Mouse (Mus musculus): ENCODE data around the gene Svbp. TPM values are rescaled to one million over a fixed set of nuclear protein-coding genes. Genes with fewer than 3 reads are reported as not detected.
A peak's percentile ranks its signal among the peaks of the same experiment; 100 is the strongest.

The Svbp gene
- polyA plus RNA-seq, 1 experiment from 2014 or later = 128 TPM

GRCm38 (mm10) chr4:119234348-119234747 is 39.2 kb downstream of the Svbp start:
- Histone ChIP-seq H3K27ac (ENCODE audit: low read length) (peak overlapping the region; percentile 76; the same call in 1 of the 2 replicates), H3K9me3 (replicated peaks; ENCODE audit: control insufficient read depth, low read length) (no peaks in the 10 kb centered on the region), H3K4me3 (replicated peaks; ENCODE audit: low read length) (peak overlapping the region; percentile 87), H3K4me2 (ENCODE audit: low read depth, low read length) (peak overlapping the region; percentile 69), H3K4me1 (ENCODE audit: control insufficient read depth, insufficient read depth, low read length) (peaks cover 12% of the 10 kb centered on the region; the same call in 1 of the 2 replicates), H3K9ac (ENCODE audit: low read length) (peak overlapping the region; percentile 80; the same call in 1 of the 2 replicates), H3K36me3 (ENCODE audit: control insufficient read depth, insufficient read depth, low read length) (no peaks in the 10 kb centered on the region), H3K27me3 (ENCODE audit: control insufficient read depth, insufficient read depth, low read length) (no peaks in the 10 kb centered on the region)
- 71% methylated on average over 3 of the region's 3 CpGs for WGBS
- ATAC-seq (ENCODE audit: insufficient read depth, low FRiP score) = no peak

GRCm38 (mm10) chr4:119238661-119239060 is 43.6 kb downstream of the Svbp start:
- WGBS = 68% methylated on average over 3 of the region's 3 CpGs
- no peak for ATAC-seq (ENCODE audit: insufficient read depth, low FRiP score)

GRCm38 (mm10) chr4:119239181-119239682 is 44.1 kb downstream of the Svbp start:
- Histone ChIP-seq H3K4me1 (ENCODE audit: control insufficient read depth, insufficient read depth, low read length) (peaks cover 13% of the 10 kb centered on the region; the same call in 1 of the 2 replicates), H3K36me3 (ENCODE audit: control insufficient read depth, insufficient read depth, low read length) (no peaks in the 10 kb centered on the region), H3K27me3 (ENCODE audit: control insufficient read depth, insufficient read depth, low read length) (no peaks in the 10 kb centered on the region), H3K4me2 (ENCODE audit: low read depth, low read length) (peak overlapping the region; percentile 36; the same call in 1 of the 2 replicates), H3K9ac (ENCODE audit: low read length) (peak overlapping the region; percentile 67), H3K9me3 (replicated peaks; ENCODE audit: control insufficient read depth, low read length) (no peaks in the 10 kb centered on the region), H3K4me3 (replicated peaks; ENCODE audit: low read length) (peak overlapping the region; percentile 11), H3K27ac (ENCODE audit: low read length) (peak overlapping the region; percentile 49)
- ATAC-seq (ENCODE audit: insufficient read depth, low FRiP score) = peak; percentile 67; the same call in 1 of the 2 replicates
- WGBS = 32% methylated on average over 12 of the region's 12 CpGs

More at GRCm38 (mm10) chr4:119238661-119239060, 43.6 kb downstream of the Svbp start:
- Histone ChIP-seq H3K27ac (ENCODE audit: low read length) (peak overlapping the region; percentile 49; the same call in 1 of the 2 replicates), H3K4me2 (ENCODE audit: low read depth, low read length) (no peak overlapping the region), H3K4me1 (ENCODE audit: control insufficient read depth, insufficient read depth, low read length) (peaks cover 13% of the 10 kb centered on the region; the same call in 1 of the 2 replicates), H3K9me3 (replicated peaks; ENCODE audit: control insufficient read depth, low read length) (no peaks in the 10 kb centered on the region), H3K4me3 (replicated peaks; ENCODE audit: low read length) (no peak overlapping the region), H3K36me3 (ENCODE audit: control insufficient read depth, insufficient read depth, low read length) (no peaks in the 10 kb centered on the region), H3K9ac (ENCODE audit: low read length) (no peak overlapping the region), H3K27me3 (ENCODE audit: control insufficient read depth, insufficient read depth, low read length) (no peaks in the 10 kb centered on the region)

- H3K27me3 ChIP-seq (ENCODE audit: control insufficient read depth, insufficient read depth, low read length) = no peaks in the 10 kb centered on the region
- H3K9me3 ChIP-seq (replicated peaks; ENCODE audit: control insufficient read depth, low read length) = no peaks in the 10 kb centered on the region
- 0 out of 2 replicates have a peak, but pooled peaks cover 5% of the 10 kb centered on the region for H3K4me1 ChIP-seq (ENCODE audit: control insufficient read depth, insufficient read depth, low read length)
- no peak overlapping the region for H3K4me3 ChIP-seq (replicated peaks; ENCODE audit: low read length)
- no peaks in the 10 kb centered on the region for H3K36me3 ChIP-seq (ENCODE audit: control insufficient read depth, insufficient read depth, low read length)
- H3K27ac ChIP-seq (ENCODE audit: low read length) = no peak overlapping the region
- no peak overlapping the region for H3K4me2 ChIP-seq (ENCODE audit: low read depth, low read length)
- 84% methylated on average over 14 of the region's 14 CpGs for WGBS
- H3K9ac ChIP-seq (ENCODE audit: low read length) = no peak overlapping the region
- no peak for ATAC-seq (ENCODE audit: insufficient read depth, low FRiP score)
Measured at GRCm38 (mm10) chr4:119241664-119242063, 46.6 kb downstream of the Svbp start.

GRCm38 (mm10) chr4:119242571-119242970 is 47.5 kb downstream of the Svbp start:
- Histone ChIP-seq H3K4me1 (ENCODE audit: control insufficient read depth, insufficient read depth, low read length) (peaks cover 7% of the 10 kb centered on the region), H3K36me3 (ENCODE audit: control insufficient read depth, insufficient read depth, low read length) (no peaks in the 10 kb centered on the region), H3K27me3 (ENCODE audit: control insufficient read depth, insufficient read depth, low read length) (no peaks in the 10 kb centered on the region), H3K4me3 (replicated peaks; ENCODE audit: low read length) (no peak overlapping the region), H3K9me3 (replicated peaks; ENCODE audit: control insufficient read depth, low read length) (no peaks in the 10 kb centered on the region), H3K9ac (ENCODE audit: low read length) (no peak overlapping the region), H3K4me2 (ENCODE audit: low read depth, low read length) (no peak overlapping the region), H3K27ac (ENCODE audit: low read length) (no peak overlapping the region)
- WGBS = 89% methylated on average over 12 of the region's 12 CpGs
- no peak for ATAC-seq (ENCODE audit: insufficient read depth, low FRiP score)

GRCm38 (mm10) chr4:119244468-119245240 is 49.5 kb downstream of the Svbp start:
- no peaks in the 10 kb centered on the region for H3K36me3 ChIP-seq (ENCODE audit: control insufficient read depth, insufficient read depth, low read length)
- no peak for ATAC-seq (ENCODE audit: insufficient read depth, low FRiP score)
- no peak overlapping the region for H3K4me2 ChIP-seq (ENCODE audit: low read depth, low read length)
- H3K9me3 ChIP-seq (replicated peaks; ENCODE audit: control insufficient read depth, low read length) = no peaks in the 10 kb centered on the region
- no peak overlapping the region for H3K4me3 ChIP-seq (replicated peaks; ENCODE audit: low read length)
- peaks cover 6% of the 10 kb centered on the region for H3K4me1 ChIP-seq (ENCODE audit: control insufficient read depth, insufficient read depth, low read length)
- H3K27ac ChIP-seq (ENCODE audit: low read length) = no peak overlapping the region; the same call in 1 of the 2 replicates
- no peaks in the 10 kb centered on the region for H3K27me3 ChIP-seq (ENCODE audit: control insufficient read depth, insufficient read depth, low read length)
- H3K9ac ChIP-seq (ENCODE audit: low read length) = peak overlapping the region; percentile 7; the same call in 1 of the 2 replicates
- 70% methylated on average over 22 of the region's 22 CpGs for WGBS

- H3K4me3 ChIP-seq (replicated peaks; ENCODE audit: low read length) = no peak overlapping the region
- H3K36me3 ChIP-seq (ENCODE audit: control insufficient read depth, insufficient read depth, low read length) = no peaks in the 10 kb centered on the region
- H3K27me3 ChIP-seq (ENCODE audit: control insufficient read depth, insufficient read depth, low read length) = no peaks in the 10 kb centered on the region
- peak; percentile 15; the same call in 1 of the 2 replicates for ATAC-seq (ENCODE audit: insufficient read depth, low FRiP score)
- H3K9me3 ChIP-seq (replicated peaks; ENCODE audit: control insufficient read depth, low read length) = no peaks in the 10 kb centered on the region
- H3K9ac ChIP-seq (ENCODE audit: low read length) = no peak overlapping the region
- WGBS = 60% methylated on average over 7 of the region's 7 CpGs
- peaks cover 6% of the 10 kb centered on the region for H3K4me1 ChIP-seq (ENCODE audit: control insufficient read depth, insufficient read depth, low read length)
- no peak overlapping the region; the same call in 1 of the 2 replicates for H3K27ac ChIP-seq (ENCODE audit: low read length)
- no peak overlapping the region for H3K4me2 ChIP-seq (ENCODE audit: low read depth, low read length)
Measured at GRCm38 (mm10) chr4:119245556-119245955, 50.5 kb downstream of the Svbp start.

GRCm38 (mm10) chr4:119245961-119246360 is 50.9 kb downstream of the Svbp start:
- Histone ChIP-seq H3K4me3 (replicated peaks; ENCODE audit: low read length) (no peak overlapping the region), H3K4me2 (ENCODE audit: low read depth, low read length) (no peak overlapping the region), H3K4me1 (ENCODE audit: control insufficient read depth, insufficient read depth, low read length) (peaks cover 6% of the 10 kb centered on the region), H3K27me3 (ENCODE audit: control insufficient read depth, insufficient read depth, low read length) (no peaks in the 10 kb centered on the region), H3K9ac (ENCODE audit: low read length) (no peak overlapping the region), H3K9me3 (replicated peaks; ENCODE audit: control insufficient read depth, low read length) (no peaks in the 10 kb centered on the region), H3K36me3 (ENCODE audit: control insufficient read depth, insufficient read depth, low read length) (no peaks in the 10 kb centered on the region), H3K27ac (ENCODE audit: low read length) (no peak overlapping the region)
- WGBS = 80% methylated on average over 9 of the region's 9 CpGs
- no peak for ATAC-seq (ENCODE audit: insufficient read depth, low FRiP score)

- H3K27ac ChIP-seq (ENCODE audit: low read length) = no peak overlapping the region
- H3K4me1 ChIP-seq (ENCODE audit: control insufficient read depth, insufficient read depth, low read length) = peaks cover 6% of the 10 kb centered on the region
- no peak overlapping the region for H3K9ac ChIP-seq (ENCODE audit: low read length)
- 73% methylated on average over 14 of the region's 14 CpGs for WGBS
- no peak overlapping the region for H3K4me3 ChIP-seq (replicated peaks; ENCODE audit: low read length)
- no peaks in the 10 kb centered on the region for H3K27me3 ChIP-seq (ENCODE audit: control insufficient read depth, insufficient read depth, low read length)
- H3K9me3 ChIP-seq (replicated peaks; ENCODE audit: control insufficient read depth, low read length) = no peaks in the 10 kb centered on the region
- H3K36me3 ChIP-seq (ENCODE audit: control insufficient read depth, insufficient read depth, low read length) = no peaks in the 10 kb centered on the region
- ATAC-seq (ENCODE audit: insufficient read depth, low FRiP score) = no peak
- H3K4me2 ChIP-seq (ENCODE audit: low read depth, low read length) = no peak overlapping the region
Measured at GRCm38 (mm10) chr4:119246688-119247225, 51.7 kb downstream of the Svbp start.

Measured in stomach, embryonic 16.5 days (tissue).